Mouse (Mus musculus): ENCODE measurements around the gene Stpg3.
"Not testable (repeated sequence)": the region's sequence is repeated elsewhere in the genome, so short reads cannot be mapped to it uniquely, and the experiment has no call there.

Gene Stpg3

GRCm38 (mm10) chr2:25214444-25214843 is at the start of gene Stpg3:
Gene Stpg3, minus strand, starts transcription at chr2:25214637.
- in situ Hi-C loops (cut with MboI) = no loop called here

DNA sequence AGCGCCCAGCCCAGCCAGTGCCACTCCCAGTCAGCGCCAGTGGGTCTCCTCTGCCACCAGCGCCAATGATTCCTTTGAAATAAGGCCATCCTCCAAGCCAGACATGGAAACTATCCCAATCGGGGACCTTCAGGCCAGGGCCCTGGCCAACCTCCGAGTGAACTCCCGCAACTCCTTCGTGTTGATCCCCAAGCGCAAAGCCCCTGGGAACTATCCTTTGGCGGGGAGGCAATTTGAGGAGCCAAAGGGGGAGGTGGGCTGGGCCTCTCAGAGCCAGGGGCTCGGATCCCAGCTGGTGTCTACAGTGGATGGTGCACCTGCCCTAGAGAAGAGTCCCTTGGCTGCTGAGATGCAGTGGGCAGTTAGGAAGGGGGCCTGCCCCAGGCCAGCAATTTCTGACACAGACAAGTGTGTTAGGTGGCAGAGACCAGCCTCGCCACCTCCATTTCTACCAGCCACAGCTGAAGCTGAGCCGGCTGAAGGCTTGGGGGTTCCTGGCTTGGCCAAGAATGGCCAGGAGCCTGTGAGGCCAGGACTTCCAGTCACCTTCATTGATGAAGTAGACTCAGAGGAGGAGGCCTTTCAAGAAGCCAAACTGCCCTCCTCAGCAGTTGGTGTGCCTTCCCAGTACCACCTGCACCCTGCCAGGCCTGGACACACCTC is 49.3 kb upstream of the Stpg3 start:
- in situ Hi-C loops (cut with MboI) = no loop called here

DNA sequence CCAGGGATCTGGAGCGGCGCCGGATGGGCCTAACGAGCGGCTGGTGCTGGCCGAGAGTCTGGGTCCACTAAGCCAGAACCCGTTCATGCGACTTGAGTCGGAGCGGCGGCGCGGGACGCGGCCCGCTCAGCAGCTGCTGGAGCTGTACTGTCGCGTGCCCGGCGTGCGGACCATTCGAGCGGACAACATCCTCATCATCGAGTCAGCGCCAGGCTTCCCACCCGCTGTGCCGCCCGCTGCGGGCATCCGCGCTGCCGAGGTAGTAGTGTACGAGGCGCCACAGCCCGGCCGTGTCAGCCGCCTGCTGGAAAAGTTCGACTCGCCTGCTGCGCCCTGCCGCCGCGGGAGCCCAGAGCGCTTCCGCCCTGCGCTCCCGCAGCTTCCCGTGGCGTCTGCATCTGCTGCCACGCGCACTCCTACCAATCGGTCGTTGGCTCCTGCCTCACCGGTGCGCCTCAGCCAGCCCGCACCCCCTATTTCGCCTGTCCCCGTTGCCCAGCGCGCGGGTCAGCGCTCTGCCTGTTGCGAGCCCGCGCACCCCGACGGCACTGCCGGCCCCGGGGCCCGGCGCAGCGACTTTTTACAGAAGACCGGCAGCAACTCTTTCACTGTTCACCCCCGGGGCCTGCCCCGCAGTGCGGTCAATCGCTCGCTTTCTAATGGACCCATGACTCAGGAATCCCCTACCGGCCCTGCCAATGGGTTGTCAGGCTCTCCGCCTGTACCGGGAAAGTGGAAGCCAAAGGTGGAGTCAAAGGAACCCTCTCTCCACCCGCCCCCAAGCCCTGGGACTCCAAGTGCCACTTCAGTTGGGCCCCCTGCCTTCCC is 48.6 kb upstream of the Stpg3 start:
- in situ Hi-C loops (cut with MboI) = no loop called here

GRCm38 (mm10) chr2:25262291-25262767 is 47.9 kb upstream of the Stpg3 start, which contains the start of gene Tprn:
Gene Tprn, plus strand, starts transcription at chr2:25262618.
- in situ Hi-C loops (cut with MboI) = no loop called here

- in situ Hi-C loops (cut with MboI) = no loop called here
Measured at GRCm38 (mm10) chr2:25261870-25262269, 47.4 kb upstream of the Stpg3 start.

- in situ Hi-C loops (cut with MboI) = no loop called here
Measured at GRCm38 (mm10) chr2:25258887-25259286, 44.5 kb upstream of the Stpg3 start.

GRCm38 (mm10) chr2:25257250-25257649 is 42.8 kb upstream of the Stpg3 start:
- in situ Hi-C loops (cut with MboI) = not testable (repeated sequence)

GRCm38 (mm10) chr2:25256443-25257109 is 42.1 kb upstream of the Stpg3 start:
- in situ Hi-C loops (cut with MboI) = not testable (repeated sequence)

DNA sequence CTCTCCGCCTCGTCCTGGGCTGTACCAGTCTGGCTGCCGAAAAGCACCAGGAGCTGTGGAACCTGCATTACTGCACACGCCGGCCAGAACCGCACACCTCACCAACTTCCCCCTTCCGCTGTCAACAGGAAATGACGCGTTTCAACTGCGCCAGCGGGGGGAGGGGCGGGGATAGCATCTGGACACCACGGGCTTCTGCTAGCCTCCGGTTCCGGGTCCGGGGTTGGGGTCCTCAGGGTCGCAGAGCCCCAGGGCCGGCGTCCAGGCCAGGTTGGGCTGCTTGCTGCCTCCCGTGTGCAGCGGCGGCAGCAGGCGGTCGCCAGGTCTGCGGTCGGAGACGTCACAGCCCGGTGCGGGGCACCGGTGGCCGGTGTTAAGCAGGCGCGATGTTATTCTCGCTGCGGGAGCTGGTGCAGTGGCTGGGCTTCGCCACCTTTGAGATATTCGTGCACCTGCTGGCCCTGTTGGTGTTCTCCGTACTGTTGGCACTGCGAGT is 40.9 kb upstream of the Stpg3 start, which contains the start of gene Tmem203:
TSS of gene Tmem203 (plus strand) at position 156 of the 496 bp plus-strand sequence.
- in situ Hi-C loops (cut with MboI) = no loop called here

DNA sequence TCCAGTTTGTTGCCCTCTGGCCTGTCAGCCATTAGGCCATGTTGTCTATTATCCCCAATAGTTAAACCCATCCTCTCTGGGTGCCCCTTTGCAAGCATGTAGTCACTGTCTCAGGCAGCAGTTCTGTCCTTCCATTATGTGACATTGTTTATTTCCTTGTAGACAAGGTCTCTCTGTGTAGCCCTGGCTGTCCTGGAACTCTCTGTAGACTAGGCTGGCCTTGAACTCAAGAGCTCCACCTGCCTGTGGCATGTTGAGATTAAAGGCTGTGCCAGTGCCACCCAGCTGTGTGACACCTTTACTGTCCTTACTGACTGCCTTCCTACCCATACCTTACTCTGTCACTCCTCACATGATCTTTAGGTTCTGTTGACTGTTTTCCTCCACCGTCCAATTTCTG is 37.9 kb upstream of the Stpg3 start:
- in situ Hi-C loops (cut with MboI) = no loop called here

DNA sequence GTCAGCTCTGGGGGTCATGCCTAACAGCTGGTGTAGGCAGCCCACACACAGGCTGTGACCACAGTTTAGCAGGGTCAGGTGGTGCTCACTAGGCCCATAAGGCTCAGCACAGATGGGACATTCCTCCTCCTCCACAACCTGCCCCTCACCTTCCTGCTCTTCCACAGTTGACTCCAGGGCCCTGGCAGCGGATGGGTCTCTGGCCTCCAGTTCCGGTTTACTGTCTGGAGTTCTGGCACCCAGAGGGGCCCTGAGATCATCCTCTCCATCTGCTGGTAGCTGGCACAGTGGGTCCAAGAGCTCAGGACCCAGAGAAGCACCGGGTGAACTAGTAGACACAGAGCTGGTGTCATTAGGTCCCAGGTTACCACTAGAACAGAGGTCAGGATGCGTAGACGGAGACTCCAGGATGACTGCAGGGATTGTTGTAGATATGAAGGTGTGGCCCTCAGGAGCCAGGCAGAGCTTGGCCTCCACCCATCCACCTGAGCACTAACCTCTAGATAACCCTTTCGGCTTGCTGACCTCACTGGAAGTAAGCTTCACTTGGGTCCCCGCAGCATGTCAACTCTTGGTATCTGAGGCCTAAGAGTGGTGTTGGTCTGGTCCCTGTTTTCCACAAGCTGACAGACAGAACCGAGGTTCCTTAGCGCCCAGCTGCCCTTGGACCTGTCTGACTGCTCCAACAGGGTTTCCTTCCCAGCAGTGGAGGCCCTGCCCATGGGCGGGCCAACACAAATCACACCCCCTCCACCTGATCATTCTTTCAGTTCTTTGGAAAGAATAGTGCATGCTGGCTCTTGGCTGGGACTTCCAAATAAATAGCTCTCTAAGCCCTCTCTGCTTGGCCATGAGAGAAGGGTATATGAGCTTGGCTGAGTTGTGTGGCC is 32.0 kb upstream of the Stpg3 start, which contains the start of gene AL732309.1:
TSS of gene AL732309.1 (minus strand) at position 681 of the 890 bp plus-strand sequence.
- in situ Hi-C loops (cut with MboI) = no loop called here

GRCm38 (mm10) chr2:25244144-25244543 is 29.7 kb upstream of the Stpg3 start:
- in situ Hi-C loops (cut with MboI) = no loop called here

GRCm38 (mm10) chr2:25243342-25243741 is 28.9 kb upstream of the Stpg3 start:
- in situ Hi-C loops (cut with MboI) = no loop called here

- in situ Hi-C loops (cut with MboI) = no loop called here
Measured at GRCm38 (mm10) chr2:25242101-25242506, 27.7 kb upstream of the Stpg3 start, which contains the start of the genes Rnf208 and Cysrt1. Gene Rnf208, plus strand, starts transcription at chr2:25242255. Gene Cysrt1, minus strand, starts transcription at chr2:25242452.

DNA sequence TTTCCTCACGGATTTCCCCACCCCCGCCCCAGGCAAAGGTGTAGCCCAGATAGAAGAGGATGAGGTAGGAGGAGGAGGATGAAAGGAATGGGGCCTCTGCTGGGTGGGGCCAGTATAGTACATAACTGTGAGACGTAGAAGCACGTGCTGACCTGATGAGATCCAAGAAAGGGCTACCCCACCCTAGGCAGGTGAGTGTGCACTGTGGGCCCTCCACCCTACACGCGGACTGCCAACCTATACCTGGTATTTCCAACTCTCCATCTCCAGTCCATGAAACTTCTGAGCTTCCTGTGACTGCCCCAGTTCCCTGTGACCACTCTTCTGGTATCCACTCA is 27.0 kb upstream of the Stpg3 start:
- in situ Hi-C loops (cut with MboI) = no loop called here

DNA sequence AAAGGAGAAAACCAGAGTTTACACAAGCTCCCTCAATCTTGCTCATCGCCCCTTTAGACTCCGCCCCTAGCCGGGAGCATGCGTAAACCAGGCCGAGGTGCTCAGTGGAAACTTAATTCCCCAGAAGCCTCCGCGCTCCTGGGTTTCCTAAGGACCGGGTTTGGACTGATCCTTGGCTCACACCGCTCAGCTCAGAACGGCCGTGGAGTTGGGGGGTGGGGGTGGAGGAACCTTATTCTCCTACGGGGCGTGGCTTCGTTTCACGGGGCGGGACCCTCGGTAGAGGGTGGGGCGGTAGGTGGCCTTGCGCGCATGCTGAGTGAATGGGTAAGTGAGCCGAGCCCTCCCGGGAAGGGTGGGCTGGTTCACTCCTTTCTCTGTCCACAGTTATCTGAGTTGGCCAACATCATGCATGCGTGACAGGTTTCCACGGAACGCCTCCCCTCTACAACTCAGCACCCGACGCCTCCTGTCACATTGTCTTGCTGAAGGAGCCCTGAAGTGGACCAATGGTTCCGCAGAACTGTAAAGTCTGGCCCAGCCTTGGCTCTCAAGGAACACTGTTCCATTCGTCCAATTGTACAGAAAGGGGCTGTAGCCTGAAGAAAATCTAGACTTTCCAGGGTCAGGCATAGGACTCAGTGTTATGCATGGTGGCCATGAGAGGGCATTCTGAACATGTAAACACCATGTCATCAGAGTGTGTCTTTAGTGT is 26.4 kb upstream of the Stpg3 start:
- in situ Hi-C loops (cut with MboI) = no loop called here

GRCm38 (mm10) chr2:25240310-25240709 is 25.9 kb upstream of the Stpg3 start:
- in situ Hi-C loops (cut with MboI) = no loop called here

- in situ Hi-C loops (cut with MboI) = no loop called here
Measured at GRCm38 (mm10) chr2:25239766-25240165, 25.3 kb upstream of the Stpg3 start.

- in situ Hi-C loops (cut with MboI) = no loop called here
Measured at GRCm38 (mm10) chr2:25238106-25238505, 23.7 kb upstream of the Stpg3 start.

DNA sequence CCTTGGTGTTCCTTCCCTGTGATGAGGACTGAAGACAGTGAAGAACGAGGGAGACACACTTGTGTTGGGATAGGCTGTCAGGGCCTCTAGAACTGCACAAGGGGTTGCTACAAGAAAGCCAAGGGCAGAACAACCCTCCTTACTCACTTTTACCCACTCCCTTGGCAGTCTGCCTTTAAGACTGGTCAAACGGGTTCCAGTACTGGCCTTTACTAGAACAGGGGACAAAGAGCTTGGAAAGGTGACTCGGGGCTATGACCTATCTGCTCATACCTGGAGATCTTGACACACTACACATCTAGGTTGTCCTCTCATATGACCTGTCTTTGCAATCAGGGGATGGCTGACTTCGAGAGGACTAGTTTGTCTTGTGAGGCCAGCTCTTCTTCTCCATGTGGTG is 23.1 kb upstream of the Stpg3 start:
- in situ Hi-C loops (cut with MboI) = no loop called here

Data from mature B cell (primary cell).